Comparison of ENCODE assay signal across 8 mouse cellular contexts in the genomic region with DNA sequence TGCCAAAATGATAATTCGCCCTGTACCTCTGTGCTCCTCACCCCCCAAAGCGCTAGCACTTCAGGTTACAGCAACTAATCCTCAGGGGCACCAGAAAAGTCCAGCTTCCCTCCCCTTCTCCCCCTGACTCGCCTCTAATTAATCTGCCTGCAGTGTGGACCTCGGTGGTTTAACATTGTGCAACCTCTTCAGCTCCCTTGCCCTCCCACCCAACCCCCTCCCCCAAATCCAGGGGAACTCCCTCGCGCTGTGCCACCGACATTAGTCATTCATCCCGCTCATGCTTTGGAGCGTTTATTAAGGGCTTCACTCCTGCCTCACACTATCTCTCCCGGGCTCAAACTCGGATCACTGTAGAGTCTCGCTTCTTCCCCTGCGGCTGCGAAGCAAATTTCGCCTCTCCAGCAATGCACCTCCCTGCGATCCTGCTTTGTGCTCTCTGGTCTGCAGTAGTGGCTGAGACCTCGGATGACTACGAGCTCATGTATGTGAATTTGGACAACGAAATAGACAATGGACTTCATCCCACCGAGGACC. TPM values are rescaled to one million over a fixed set of nuclear protein-coding genes. Genes with fewer than 3 reads are reported as not detected.
A peak's percentile ranks its signal among the peaks of the same experiment; 100 is the strongest.
DNase-seq lines count a peak whose midpoint lies in the region; ATAC-seq lines count a peak whose summit lies in the region.

Ptx3 (plus strand) TSS at position 256 of the 537 bp plus-strand sequence.

- H3K4me1 ChIP-seq in lung, embryonic 16.5 days (replicated peaks; ENCODE audit: control insufficient read depth, insufficient read depth, low read length) = peaks cover 5% of the 10 kb centered on the region
- peaks cover 32% of the 10 kb centered on the region for H3K4me1 ChIP-seq in embryonic facial prominence, embryonic 12.5 days
- H3K4me1 ChIP-seq in hindbrain, embryonic 16.5 days (ENCODE audit: control insufficient read depth, insufficient read depth, low read depth, low read length) = peaks cover 11% of the 10 kb centered on the region
- peaks cover 6% of the 10 kb centered on the region; the same call in 1 of the 2 replicates for H3K4me1 ChIP-seq in midbrain, embryonic 16.5 days (ENCODE audit: control insufficient read depth, insufficient read depth, low read length)

- 0 out of 2 replicates have a peak, but pooled peaks have one; percentile 21 for ATAC-seq in lung, embryonic 16.5 days (ENCODE audit: low read depth)
- no peak for ATAC-seq in embryonic facial prominence, embryonic 12.5 days (ENCODE audit: insufficient number of reproducible peaks, insufficient read depth, low FRiP score, low TSS enrichment)
- peak; percentile 10; the same call in 1 of the 2 replicates for ATAC-seq in hindbrain, embryonic 16.5 days
- ATAC-seq in midbrain, embryonic 16.5 days = peak; percentile 80

- no peaks in the 10 kb centered on the region for H3K36me3 ChIP-seq in lung, embryonic 16.5 days (ENCODE audit: control insufficient read depth, insufficient read depth, low read length)
- peaks cover 3% of the 10 kb centered on the region; the same call in 1 of the 2 replicates for H3K36me3 ChIP-seq in embryonic facial prominence, embryonic 12.5 days
- H3K36me3 ChIP-seq in hindbrain, embryonic 16.5 days (ENCODE audit: control insufficient read depth, insufficient read depth, low read length) = no peaks in the 10 kb centered on the region
- no peaks in the 10 kb centered on the region for H3K36me3 ChIP-seq in midbrain, embryonic 16.5 days (ENCODE audit: control insufficient read depth, insufficient read depth, low read length)

- H3K9ac ChIP-seq in lung, embryonic 16.5 days (ENCODE audit: low read length) = peak within 1 kb of the TSS; percentile 53
- peak within 1 kb of the TSS; percentile 87 for H3K9ac ChIP-seq in embryonic facial prominence, embryonic 12.5 days
- peak within 1 kb of the TSS; percentile 72 for H3K9ac ChIP-seq in hindbrain, embryonic 16.5 days (ENCODE audit: low read depth, low read length)
- H3K9ac ChIP-seq in midbrain, embryonic 16.5 days (ENCODE audit: low read depth, low read length) = peak within 1 kb of the TSS; percentile 79

- H3K27ac ChIP-seq in lung, embryonic 16.5 days (ENCODE audit: low read length) = no peak within 1 kb of the TSS
- peak within 1 kb of the TSS; percentile 94 for H3K27ac ChIP-seq in embryonic facial prominence, embryonic 12.5 days
- H3K27ac ChIP-seq in hindbrain, embryonic 16.5 days (ENCODE audit: low read depth, low read length) = peak within 1 kb of the TSS; percentile 61; the same call in 1 of the 2 replicates
- peak within 1 kb of the TSS; percentile 24; the same call in 1 of the 2 replicates for H3K27ac ChIP-seq in midbrain, embryonic 16.5 days (ENCODE audit: low read length)

- WGBS in lung, embryonic 16.5 days = 9% methylated on average over 20 of the region's 20 CpGs
- 3% methylated on average over 20 of the region's 20 CpGs for WGBS in embryonic facial prominence, embryonic 12.5 days
- 3% methylated on average over 20 of the region's 20 CpGs for WGBS in hindbrain, embryonic 16.5 days
- WGBS in midbrain, embryonic 16.5 days = 3% methylated on average over 20 of the region's 20 CpGs

- no peaks in the 10 kb centered on the region for H3K9me3 ChIP-seq in lung, embryonic 16.5 days (ENCODE audit: control insufficient read depth, low read length)
- H3K9me3 ChIP-seq in embryonic facial prominence, embryonic 12.5 days = no peaks in the 10 kb centered on the region
- no peaks in the 10 kb centered on the region for H3K9me3 ChIP-seq in hindbrain, embryonic 16.5 days (ENCODE audit: control insufficient read depth, low read length)
- H3K9me3 ChIP-seq in midbrain, embryonic 16.5 days (replicated peaks; ENCODE audit: control insufficient read depth, low read length, poor library complexity, severe bottlenecking) = no peaks in the 10 kb centered on the region

- DNase-seq in lung, postnatal 4 days = no peak
- DNase-seq in cerebellum, adult 8-10 months = no peak
- DNase-seq in MN1 (ENCODE audit: low spot score) = no peak
- no peak for DNase-seq in adrenal gland, postnatal 25 days

- peak within 1 kb of the TSS; percentile 98 for H3K4me2 ChIP-seq in lung, embryonic 16.5 days (ENCODE audit: low read depth, low read length)
- H3K4me2 ChIP-seq in embryonic facial prominence, embryonic 12.5 days (replicated peaks) = peak within 1 kb of the TSS; percentile 93
- peak within 1 kb of the TSS; percentile 98 for H3K4me2 ChIP-seq in hindbrain, embryonic 16.5 days (ENCODE audit: low read length)
- peak within 1 kb of the TSS; percentile 98 for H3K4me2 ChIP-seq in midbrain, embryonic 16.5 days (ENCODE audit: low read length)

- H3K4me3 ChIP-seq in lung, embryonic 16.5 days (ENCODE audit: low read length) = peak within 1 kb of the TSS; percentile 55
- H3K4me3 ChIP-seq in embryonic facial prominence, embryonic 12.5 days = peak within 1 kb of the TSS; percentile 64
- peak within 1 kb of the TSS; percentile 54 for H3K4me3 ChIP-seq in hindbrain, embryonic 16.5 days (ENCODE audit: low read length)
- H3K4me3 ChIP-seq in midbrain, embryonic 16.5 days (ENCODE audit: low read depth, low read length) = peak within 1 kb of the TSS; percentile 66

- peaks cover 8% of the 10 kb centered on the region for H3K27me3 ChIP-seq in lung, embryonic 16.5 days (ENCODE audit: control insufficient read depth, insufficient read depth, low read depth, low read length)
- no peaks in the 10 kb centered on the region for H3K27me3 ChIP-seq in embryonic facial prominence, embryonic 12.5 days
- 0 out of 2 replicates have a peak, but pooled peaks cover 2% of the 10 kb centered on the region for H3K27me3 ChIP-seq in hindbrain, embryonic 16.5 days (replicated peaks; ENCODE audit: control insufficient read depth, insufficient read depth, low read length)
- peaks cover 6% of the 10 kb centered on the region; the same call in 1 of the 2 replicates for H3K27me3 ChIP-seq in midbrain, embryonic 16.5 days (ENCODE audit: control insufficient read depth, insufficient read depth, low read depth, low read length)

RNA-seq across cellular contexts. Expression of gene Ptx3, which starts in this region (rescaled TPM):
- polyA plus RNA-seq in lung, embryonic 16.5 days (2015; fragmentation: Nextera tagmentation; extraction: Ambion mirVana) = 2.0 and 2.8 TPM in 2 replicates
- polyA plus RNA-seq in embryonic facial prominence, embryonic 12.5 days (2016; fragmentation: Nextera tagmentation; extraction: Ambion mirVana) = 48.8 and 50.4 TPM in 2 replicates
- 3.8 and 3.9 TPM in 2 replicates for polyA plus RNA-seq in hindbrain, embryonic 16.5 days (2015; fragmentation: Nextera tagmentation; extraction: Ambion mirVana)
- 6.6 and 6.9 TPM in 2 replicates for polyA plus RNA-seq in midbrain, embryonic 16.5 days (2015; fragmentation: Nextera tagmentation; extraction: Ambion mirVana)
- not detected in 2 replicates for total RNA-seq in adrenal gland, postnatal 25 days (2021)
